Mouse (Mus musculus): ENCODE measurements around the gene Zbtb3. TPM values are rescaled to one million over a fixed set of nuclear protein-coding genes. Genes with fewer than 3 reads are reported as not detected.

The Zbtb3 gene
- total and polyA plus RNA-seq, 3 experiments, result 1.2 to 2.5 (median 2.2) TPM

DNA sequence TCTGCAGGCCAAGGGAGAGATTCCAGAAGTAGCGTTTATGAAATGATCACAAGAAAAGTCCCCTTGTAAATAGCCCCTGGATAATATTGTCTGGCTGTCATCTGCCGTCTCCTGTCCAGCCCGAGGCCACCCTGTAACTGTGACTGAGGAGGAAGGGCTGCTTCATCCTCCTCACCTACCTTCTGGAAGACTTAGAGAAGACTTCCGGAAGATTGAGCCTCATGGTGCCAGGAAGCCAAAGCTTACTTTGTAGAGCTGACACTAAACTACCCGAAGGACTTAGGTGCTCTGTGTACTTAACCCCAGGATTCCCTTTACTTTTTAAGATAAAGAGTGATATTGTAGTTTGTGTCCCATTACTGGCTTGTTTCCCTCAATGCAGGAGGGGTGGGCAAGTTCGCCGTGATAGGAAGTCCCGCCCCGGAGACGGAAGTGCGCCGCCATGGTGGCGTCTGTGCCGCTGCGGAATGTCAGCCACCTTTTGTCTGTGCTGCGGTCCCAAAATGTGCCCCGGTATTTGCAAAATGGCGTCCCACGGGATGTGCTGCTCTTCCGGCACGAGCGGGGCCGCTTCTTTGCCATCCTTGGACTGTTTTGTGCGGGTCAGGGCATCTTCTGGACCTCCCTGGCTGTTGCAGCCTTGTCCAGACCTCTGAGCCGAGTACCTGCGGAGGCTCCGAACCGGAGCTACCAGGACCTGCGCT lies 31.6 kb upstream of the Zbtb3 start, which contains the start of gene Tmem223:
Gene Tmem223, plus strand, starts transcription at position 430 of the 704 bp plus-strand sequence.
- H3K27ac ChIP-seq (ENCODE audit: insufficient read depth, low read depth), result peak within 1 kb of the TSS; percentile 76
- H3K9ac ChIP-seq (ENCODE audit: insufficient read depth, low read depth), result peak within 1 kb of the TSS; percentile 91
- H3K4me1 ChIP-seq (ENCODE audit: control insufficient read depth in 1 of 2, insufficient read depth in 2 of 2), result peaks cover 8 to 32% of the 10 kb centered on the region in 2 experiments; a peak in 3 of 4 replicates
- DNase-seq (ENCODE audit: extremely low read depth), result peak; percentile 81
- H3K79me2 ChIP-seq (replicated peaks; ENCODE audit: control insufficient read depth, extremely low read depth, insufficient read depth, poor library complexity, severe bottlenecking), result peaks cover 35% of the 10 kb centered on the region
- peak within 1 kb of the TSS; percentile 71 to 93 (median 81) for H3K4me3 ChIP-seq (replicated peaks in 1 of 3; ENCODE audit: low read depth in 2 of 3, low read length in 2 of 3, poor library complexity in 1 of 3)
- peaks cover 46 to 69% of the 10 kb centered on the region in 2 experiments for H3K36me3 ChIP-seq (replicated peaks in 1 of 2; ENCODE audit: control insufficient read depth in 1 of 2, insufficient read depth in 1 of 2, low read length in 1 of 2)
- dilution Hi-C loops (cut with MboI; ENCODE audit: extremely low pct_ligation_motif_present, extremely low pct_unique_long_range_greater_than_20kb, low sequenced_read_pairs), result no loop called here
- peaks cover 1% of the 10 kb centered on the region for H3K9me3 ChIP-seq (replicated peaks; ENCODE audit: low read length)
- no peaks in the 10 kb centered on the region for H3K27me3 ChIP-seq (replicated peaks)
- no peak for TF ChIP-seq CHD1 (IDR thresholded peaks at IDR 0.05; ENCODE audit: low read depth, low read length)
- peak; percentile 51; the same call in 1 of the 2 replicates for TF ChIP-seq BHLHE40 (IDR thresholded peaks at IDR 0.05; ENCODE audit: low read depth, low read length)
- TF ChIP-seq PAX5 (IDR thresholded peaks at IDR 0.05; ENCODE audit: low read length), result no peak
- TF ChIP-seq MAZ (IDR thresholded peaks at IDR 0.05; ENCODE audit: low read depth, low read length), result no peak
- peak; percentile 81 for TF ChIP-seq ELF1 (IDR thresholded peaks at IDR 0.05; ENCODE audit: low read depth, low read length)
- TF ChIP-seq RCOR1 (conservative IDR thresholded peaks at IDR 0.05; ENCODE audit: low read depth, low read length), result no peak
- TF ChIP-seq IRF4 (IDR thresholded peaks at IDR 0.05; ENCODE audit: low read depth, low read length), result 0 out of 2 replicates have a peak, but pooled peaks have one; percentile 21
- no peak for TF ChIP-seq RAD21 (IDR thresholded peaks at IDR 0.05; ENCODE audit: low read depth, low read length)
- TF ChIP-seq MAX (IDR thresholded peaks at IDR 0.05; ENCODE audit: low read length), result no peak
- TF ChIP-seq ETS1 (conservative IDR thresholded peaks at IDR 0.05; ENCODE audit: low read depth, low read length), result no peak
- peak; percentile 65; the same call in 1 of the 2 replicates for TF ChIP-seq MYC (IDR thresholded peaks at IDR 0.05; ENCODE audit: low read depth, low read length)
- TF ChIP-seq USF1 (IDR thresholded peaks at IDR 0.05; ENCODE audit: low read depth, low read length), result no peak
- TF ChIP-seq ZNF384 (IDR thresholded peaks at IDR 0.05; ENCODE audit: low read depth, low read length), result no peak
- no peak for TF ChIP-seq USF2 (conservative IDR thresholded peaks at IDR 0.05; ENCODE audit: low read depth, low read length)
- TF ChIP-seq MAFK (IDR thresholded peaks at IDR 0.05; ENCODE audit: insufficient replicate concordance, low read length), result no peak
- no peak for TF ChIP-seq ZKSCAN1 (IDR thresholded peaks at IDR 0.05; ENCODE audit: borderline replicate concordance, low read depth, low read length)
- no peak for TF ChIP-seq SIN3A (IDR thresholded peaks at IDR 0.05; ENCODE audit: low read length)
- TF ChIP-seq MEF2A (IDR thresholded peaks at IDR 0.05; ENCODE audit: borderline replicate concordance, low read depth, low read length), result no peak
- no peak for TF ChIP-seq UBTF (IDR thresholded peaks at IDR 0.05; ENCODE audit: low read depth, low read length)
- peak; percentile 15; the same call in 1 of the 2 replicates for TF ChIP-seq MXI1 (IDR thresholded peaks at IDR 0.05; ENCODE audit: low read depth, low read length)
- no peak for TF ChIP-seq KAT2A (IDR thresholded peaks at IDR 0.05; ENCODE audit: insufficient replicate concordance, low read length)
- TF ChIP-seq ZC3H11A (IDR thresholded peaks at IDR 0.05; ENCODE audit: low read depth, low read length), result no peak
- TF ChIP-seq CTCF (conservative IDR thresholded peaks at IDR 0.05 in 1 of 2, IDR thresholded peaks at IDR 0.05 in 1 of 2; ENCODE audit: low read depth in 2 of 2, low read length in 2 of 2), result no peak
- TF ChIP-seq ZMIZ1 (IDR thresholded peaks at IDR 0.05; ENCODE audit: low read depth, low read length), result no peak; the same call in 1 of the 2 replicates
- TF ChIP-seq GABPA (IDR thresholded peaks at IDR 0.05; ENCODE audit: insufficient replicate concordance, low read depth, low read length), result no peak
- TF ChIP-seq POLR2A (IDR thresholded peaks at IDR 0.05; ENCODE audit: low read depth, low read length), result peak; percentile 90
- TF ChIP-seq EP300 (IDR thresholded peaks at IDR 0.05; ENCODE audit: low read length), result no peak
- TF ChIP-seq NRF1 (IDR thresholded peaks at IDR 0.05; ENCODE audit: low read depth, low read length), result peak; percentile 62
- TF ChIP-seq TBP (conservative IDR thresholded peaks at IDR 0.05; ENCODE audit: low read depth, low read length), result peak; percentile 76
- peak; percentile 81 for TF ChIP-seq HCFC1 (IDR thresholded peaks at IDR 0.05; ENCODE audit: low read depth, low read length)
- TF ChIP-seq POLR2AphosphoS2 (IDR thresholded peaks at IDR 0.05; ENCODE audit: low read depth, low read length), result peak; percentile 79
- TF ChIP-seq CHD2 (IDR thresholded peaks at IDR 0.05; ENCODE audit: low read length), result peak; percentile 50; the same call in 1 of the 2 replicates
- no peak for TF ChIP-seq SMC3 (IDR thresholded peaks at IDR 0.05; ENCODE audit: low read depth, low read length)
- TF ChIP-seq JUND (conservative IDR thresholded peaks at IDR 0.05; ENCODE audit: low read depth, low read length), result no peak
- TF ChIP-seq E2F4 (IDR thresholded peaks at IDR 0.05; ENCODE audit: insufficient replicate concordance, low read depth, low read length), result no peak
- peak; percentile 18; the same call in 1 of the 2 replicates for TF ChIP-seq TCF12 (IDR thresholded peaks at IDR 0.05; ENCODE audit: low read depth, low read length)
- TF ChIP-seq JUN (IDR thresholded peaks at IDR 0.05; ENCODE audit: insufficient read depth, low read depth, low read length), result no peak
- TF ChIP-seq NELFE (IDR thresholded peaks at IDR 0.05; ENCODE audit: low read depth, low read length), result peak; percentile 40; the same call in 1 of the 2 replicates
- in situ Hi-C loops (cut with MboI; ENCODE audit: low pct_ligation_motif_present, low pct_unique_long_range_greater_than_20kb, low sequenced_read_pairs), result no loop called here
- H3K4me2 ChIP-seq (ENCODE audit: insufficient read depth, low read depth, poor library complexity, severe bottlenecking), result peak within 1 kb of the TSS; percentile 83
